Comparison of ENCODE assay signal across 10 mouse cellular contexts in genomic region chr16:33732846-33733580, GRCm38 (mm10). TPM values are rescaled to one million over a fixed set of nuclear protein-coding genes. Genes with fewer than 3 reads are reported as not detected.
DNase-seq lines count a peak whose midpoint lies in the region; ATAC-seq and TF ChIP-seq lines count a peak whose summit lies in the region.
"Had no signal": no experiment of that assay in that cellular context is flagged by ENCODE, and none has a peak within 500 bp of the region (broad histone marks: within the 10 kb centered on the region; RNA-seq: fewer than 3 reads in every experiment).

No protein-coding gene starts in this region.

- no peak for DNase-seq in midbrain, embryonic 11.5 days (ENCODE audit: low spot score, missing footprints)
- no peak for DNase-seq in forebrain, embryonic 10.5 days (ENCODE audit: extremely low spot score, low spot score)
- DNase-seq in hindbrain, postnatal 0 days (ENCODE audit: low spot score) = peak; percentile 64
- no peak for DNase-seq in right cerebral cortex, adult 18-20 months
- DNase-seq in kidney, postnatal 4 days = no peak
- DNase-seq: adrenal gland, postnatal 10 days; embryo, embryonic 11 days; right cerebral cortex, postnatal 4 days had no signal

- no peak for ATAC-seq in midbrain, embryonic 11.5 days (ENCODE audit: low FRiP score)
- no peak for ATAC-seq in midbrain, embryonic 15.5 days (replicated peaks)
- 0 out of 2 replicates have a peak, but pooled peaks have one; percentile 27 for ATAC-seq in hindbrain, postnatal 0 days

- no peaks in the 10 kb centered on the region for H3K27me3 ChIP-seq in midbrain, embryonic 11.5 days (ENCODE audit: control insufficient read depth, insufficient read depth, low read length)
- no peaks in the 10 kb centered on the region for H3K27me3 ChIP-seq in midbrain, embryonic 15.5 days (replicated peaks)
- no peaks in the 10 kb centered on the region for H3K27me3 ChIP-seq in forebrain, embryonic 10.5 days (ENCODE audit: poor library complexity, severe bottlenecking)
- no peaks in the 10 kb centered on the region for H3K27me3 ChIP-seq in hindbrain, postnatal 0 days (ENCODE audit: insufficient read depth, low read length)
- no peaks in the 10 kb centered on the region for H3K27me3 ChIP-seq in small intestine, adult 2 months (ENCODE audit: control insufficient read depth, insufficient read depth, low read length)

- H3K9me3 ChIP-seq in midbrain, embryonic 11.5 days (ENCODE audit: control insufficient read depth, low read length) = no peaks in the 10 kb centered on the region
- H3K9me3 ChIP-seq in midbrain, embryonic 15.5 days = no peaks in the 10 kb centered on the region
- no peaks in the 10 kb centered on the region for H3K9me3 ChIP-seq in forebrain, embryonic 10.5 days
- no peaks in the 10 kb centered on the region for H3K9me3 ChIP-seq in hindbrain, postnatal 0 days (ENCODE audit: low read length)

- no peak overlapping the region for H3K4me2 ChIP-seq in midbrain, embryonic 11.5 days
- H3K4me2 ChIP-seq in midbrain, embryonic 15.5 days = no peak overlapping the region
- H3K4me2 ChIP-seq in hindbrain, postnatal 0 days (ENCODE audit: low read depth, low read length) = no peak overlapping the region

- H3K36me3 ChIP-seq in midbrain, embryonic 11.5 days (ENCODE audit: control insufficient read depth, insufficient read depth, low read length) = peaks cover 12% of the 10 kb centered on the region
- no peaks in the 10 kb centered on the region for H3K36me3 ChIP-seq in midbrain, embryonic 15.5 days (replicated peaks)
- peaks cover 78% of the 10 kb centered on the region for H3K36me3 ChIP-seq in forebrain, embryonic 10.5 days (replicated peaks)
- no peaks in the 10 kb centered on the region for H3K36me3 ChIP-seq in hindbrain, postnatal 0 days (ENCODE audit: insufficient read depth, low read length)
- H3K36me3 ChIP-seq in small intestine, adult 2 months (ENCODE audit: control insufficient read depth, insufficient read depth, low read length) = no peaks in the 10 kb centered on the region

- H3K9ac ChIP-seq in midbrain, embryonic 11.5 days (ENCODE audit: low read length) = no peak overlapping the region
- no peak overlapping the region for H3K9ac ChIP-seq in midbrain, embryonic 15.5 days
- no peak overlapping the region for H3K9ac ChIP-seq in hindbrain, postnatal 0 days (replicated peaks; ENCODE audit: low read length)

- no peak for TF ChIP-seq POLR2A in small intestine, adult 2 months (IDR thresholded peaks at IDR 0.05; ENCODE audit: low read depth, low read length)

- H3K27ac ChIP-seq in midbrain, embryonic 11.5 days (ENCODE audit: low read depth, low read length) = peak overlapping the region; percentile 25; the same call in 1 of the 2 replicates
- H3K27ac ChIP-seq in midbrain, embryonic 15.5 days = no peak overlapping the region
- 0 out of 2 replicates have a peak overlapping the region, but pooled peaks have one; percentile 44 for H3K27ac ChIP-seq in forebrain, embryonic 10.5 days
- H3K27ac ChIP-seq in hindbrain, postnatal 0 days = peak overlapping the region; percentile 67
- peak overlapping the region; percentile 49; the same call in 1 of the 2 replicates for H3K27ac ChIP-seq in small intestine, adult 2 months (ENCODE audit: insufficient read depth, low read depth, low read length)

- H3K4me3 ChIP-seq in midbrain, embryonic 11.5 days (ENCODE audit: low read depth, low read length) = no peak overlapping the region
- H3K4me3 ChIP-seq in midbrain, embryonic 15.5 days = no peak overlapping the region
- H3K4me3 ChIP-seq in forebrain, embryonic 10.5 days = no peak overlapping the region
- no peak overlapping the region for H3K4me3 ChIP-seq in hindbrain, postnatal 0 days (ENCODE audit: low read length)
- H3K4me3 ChIP-seq in small intestine, adult 2 months (ENCODE audit: low read depth, low read length) = no peak overlapping the region

- no peak for TF ChIP-seq CTCF in hindbrain, postnatal 0 days (IDR thresholded peaks at IDR 0.05; ENCODE audit: low read depth)
- TF ChIP-seq CTCF in small intestine, adult 2 months (IDR thresholded peaks at IDR 0.05; ENCODE audit: extremely low read depth, insufficient read length, insufficient replicate concordance, low read depth, low read length) = no peak

- H3K4me1 ChIP-seq in midbrain, embryonic 11.5 days (ENCODE audit: control insufficient read depth, insufficient read depth, low read length) = peaks cover 35% of the 10 kb centered on the region
- peaks cover 31% of the 10 kb centered on the region for H3K4me1 ChIP-seq in midbrain, embryonic 15.5 days
- peaks cover 58% of the 10 kb centered on the region for H3K4me1 ChIP-seq in forebrain, embryonic 10.5 days
- 0 out of 2 replicates have a peak, but pooled peaks cover 15% of the 10 kb centered on the region for H3K4me1 ChIP-seq in hindbrain, postnatal 0 days (ENCODE audit: insufficient read depth, low read length)
- H3K4me1 ChIP-seq in small intestine, adult 2 months (ENCODE audit: control insufficient read depth, insufficient read depth, insufficient read length, low read length) = peaks cover 4% of the 10 kb centered on the region; the same call in 1 of the 2 replicates

- 73% methylated on average over 15 of the region's 15 CpGs for WGBS in midbrain, embryonic 11.5 days
- 44% methylated on average over 15 of the region's 15 CpGs for WGBS in midbrain, embryonic 15.5 days
- WGBS in forebrain, embryonic 10.5 days = 83% methylated on average over 15 of the region's 15 CpGs
- 46% methylated on average over 15 of the region's 15 CpGs for WGBS in hindbrain, postnatal 0 days
- WGBS in small intestine, adult 2 months = 44% methylated on average over 15 of the region's 15 CpGs

RNA-seq across cellular contexts. Expression of gene Heg1, which starts 48.8 kb away (rescaled TPM):
- polyA plus RNA-seq in midbrain, embryonic 11.5 days (2014; fragmentation: Nextera tagmentation; extraction: Ambion mirVana) = 39.5 and 40.7 TPM in 2 replicates
- 14.2 and 14.5 TPM in 2 replicates for polyA plus RNA-seq in midbrain, embryonic 15.5 days (2015; fragmentation: Nextera tagmentation; extraction: Ambion mirVana)
- polyA plus RNA-seq in forebrain, embryonic 10.5 days (2016; fragmentation: Nextera tagmentation; extraction: Ambion mirVana) = 22.8 and 23.1 TPM in 2 replicates
- total RNA-seq in hindbrain, postnatal 0 days (2014; rRNA removed) = 22.8 and 30.4 TPM in 2 replicates
- polyA plus RNA-seq in hindbrain, postnatal 0 days (2015; fragmentation: Nextera tagmentation; extraction: Ambion mirVana) = 7.2 and 8.1 TPM in 2 replicates
- polyA plus RNA-seq in small intestine, adult 2 months (2012; rRNA removed) = 10.0 and 12.0 TPM in 2 replicates
